Mouse (Mus musculus) stomach, postnatal 0 days (tissue): ENCODE data around the gene Cacna2d1. TPM values are rescaled to one million over a fixed set of nuclear protein-coding genes. Genes with fewer than 3 reads are reported as not detected.

Source experiments
- ATAC-seq: fragments of 200-750 bp; cut with Nextera tagmentation; 2 replicates; pipeline ENCODE4 v1.8.0; 2017; ENCODE audit not compliant: low FRiP score, low TSS enrichment
- DNase-seq: peaks from one replicate; pipeline ENCODE4 v3.0.0-alpha.2; 2016; ENCODE audit warnings: low spot score
- H3K27ac ChIP-seq: fragments of 300-500 bp; sonication (generic); replicated peaks from 2 replicates; pipeline ENCODE4 v1.5.1; 2014; ENCODE audit warnings: mild to moderate bottlenecking, control low read depth
- H3K27me3 ChIP-seq: fragments of 300-500 bp; sonication (generic); 2 replicates; pipeline ENCODE4 v1.6.1; 2014; ENCODE audit warnings: low read length; ENCODE audit not compliant: control insufficient read depth, insufficient read depth
- H3K36me3 ChIP-seq: fragments of 300-500 bp; sonication (generic); 2 replicates; pipeline ENCODE4 v1.6.1; 2014; ENCODE audit warnings: low read length, mixed read lengths; ENCODE audit not compliant: control insufficient read depth, insufficient read depth
- H3K4me1 ChIP-seq: fragments of 300-500 bp; sonication (generic); replicated peaks from 2 replicates; pipeline ENCODE4 v1.6.1; 2014; ENCODE audit warnings: antibody characterized with exemption; ENCODE audit not compliant: control insufficient read depth, insufficient read depth
- H3K4me2 ChIP-seq: fragments of 300-500 bp; sonication (generic); replicated peaks from 2 replicates; pipeline ENCODE4 v1.6.1; 2014; ENCODE audit warnings: low read depth, mild to moderate bottlenecking, control low read depth, moderate library complexity
- H3K4me3 ChIP-seq: fragments of 300-500 bp; sonication (generic); 2 replicates; pipeline ENCODE4 v1.5.1; 2014; ENCODE audit warnings: low read depth, low read length, control low read depth
- H3K9ac ChIP-seq: fragments of 300-500 bp; sonication (generic); 2 replicates; pipeline ENCODE4 v1.6.1; 2014; ENCODE audit warnings: mild to moderate bottlenecking, low read length, control low read depth, mixed read lengths
- H3K9me3 ChIP-seq: fragments of 300-500 bp; sonication (generic); 2 replicates; pipeline ENCODE4 v1.6.1; 2016; ENCODE audit warnings: low read length; ENCODE audit not compliant: control insufficient read depth
- CTCF ChIP-seq: IDR thresholded peaks from 2 replicates; pipeline ENCODE4 v1.5.1; 2016; ENCODE audit warnings: antibody characterized with exemption, low read depth, mild to moderate bottlenecking, moderate library complexity
- EP300 ChIP-seq: optimal IDR thresholded peaks from 2 replicates; pipeline ENCODE3; 2016; ENCODE audit warnings: antibody characterized with exemption
- WGBS: fragments of 180-500 bp; shearing (Covaris S2); extraction: QIAGEN DNeasy Blood & Tissue Kit; methylation state at CpG from one replicate; pipeline ENCODE4 v1.1.7; 2014; 5-methylcytosine and 5-hydroxymethylcytosine counted together
- polyA plus RNA-seq: library from polyadenylated mRNA; unstranded; fragments of >200 nt; fragmentation: Nextera tagmentation; extraction: Ambion mirVana; gene quantifications from 2 replicates; pipeline ENCODE4 v1.2.1, GENCODE M21; 2015

The Cacna2d1 gene
- polyA plus RNA-seq, 1 experiment from 2014 or later, result 7.5 TPM

DNA sequence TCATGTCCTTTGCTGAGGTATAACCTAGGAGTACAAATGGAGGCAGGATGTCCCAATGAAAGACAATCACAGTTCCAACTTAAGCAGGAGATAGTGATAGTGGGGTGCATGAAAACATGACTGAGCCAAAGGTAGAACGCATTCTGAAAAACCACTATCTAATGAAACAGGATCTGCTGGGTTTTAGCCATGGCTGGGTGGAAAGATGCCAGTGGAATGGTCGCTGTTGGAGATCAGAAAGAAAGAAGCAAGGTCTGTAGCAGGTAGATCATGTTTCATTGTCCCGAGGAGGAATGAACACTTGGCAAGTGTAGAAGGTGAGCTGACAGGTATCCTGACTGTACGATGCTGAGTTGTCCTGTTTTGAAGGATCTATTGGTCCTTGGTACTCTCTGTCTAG lies 7.6 kb downstream of the Cacna2d1 start:
- no peaks in the 10 kb centered on the region for H3K27me3 ChIP-seq
- no peak overlapping the region for H3K27ac ChIP-seq
- DNase-seq, result no peak
- H3K4me3 ChIP-seq, result no peak overlapping the region
- no peaks in the 10 kb centered on the region for H3K36me3 ChIP-seq
- ATAC-seq, result no peak
- no peak overlapping the region for H3K4me2 ChIP-seq
- no peaks in the 10 kb centered on the region for H3K9me3 ChIP-seq
- no peaks in the 10 kb centered on the region for H3K4me1 ChIP-seq
- TF ChIP-seq CTCF (no peak), EP300 (no peak)
- H3K9ac ChIP-seq, result no peak overlapping the region
- WGBS, result 69% methylated on average over 4 of the region's 4 CpGs

DNA sequence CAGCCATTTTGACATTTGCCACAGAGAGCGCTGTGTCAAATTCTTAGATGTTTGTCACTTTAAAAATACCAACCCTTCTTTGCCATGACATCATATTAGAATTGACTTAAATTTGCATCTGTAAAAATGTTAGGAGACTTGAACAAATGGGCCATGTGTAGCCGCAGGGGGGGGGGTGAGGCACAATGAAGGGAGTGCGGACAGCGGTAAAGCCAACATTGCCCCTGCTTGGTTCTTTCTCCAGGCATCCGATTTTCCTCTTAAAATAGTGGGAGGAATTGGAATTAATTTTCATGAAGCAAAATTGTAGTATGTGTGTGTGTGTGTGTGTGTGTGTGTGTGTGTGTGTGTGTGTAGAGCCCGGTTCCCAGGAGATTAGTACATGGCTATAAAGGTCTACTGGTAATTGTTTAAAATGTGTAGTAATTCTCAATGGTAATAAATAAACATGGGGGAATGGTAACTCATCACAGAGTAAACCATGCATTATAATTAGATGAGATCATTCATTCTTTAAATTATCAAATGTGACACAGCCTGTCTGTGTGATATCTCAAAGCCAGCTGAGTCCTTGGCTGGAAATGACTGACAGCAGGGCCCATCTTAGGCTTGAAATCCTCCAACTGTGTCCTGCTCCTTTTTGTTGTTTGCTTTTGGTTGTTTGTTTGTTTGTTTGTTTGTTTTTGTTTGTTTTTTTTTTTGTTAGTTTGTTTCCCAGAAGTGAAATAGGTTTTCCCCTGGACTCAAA lies 14.0 kb downstream of the Cacna2d1 start:
- Histone ChIP-seq H3K4me1 (no peaks in the 10 kb centered on the region), H3K9me3 (no peaks in the 10 kb centered on the region), H3K4me2 (no peak overlapping the region), H3K27me3 (no peaks in the 10 kb centered on the region), H3K4me3 (no peak overlapping the region), H3K27ac (no peak overlapping the region), H3K9ac (no peak overlapping the region), H3K36me3 (no peaks in the 10 kb centered on the region)
- no peak for TF ChIP-seq CTCF
- TF ChIP-seq EP300, result no peak
- ATAC-seq (no peak), DNase-seq (no peak)
- WGBS, result 91% methylated on average over 6 of the region's 6 CpGs

DNA sequence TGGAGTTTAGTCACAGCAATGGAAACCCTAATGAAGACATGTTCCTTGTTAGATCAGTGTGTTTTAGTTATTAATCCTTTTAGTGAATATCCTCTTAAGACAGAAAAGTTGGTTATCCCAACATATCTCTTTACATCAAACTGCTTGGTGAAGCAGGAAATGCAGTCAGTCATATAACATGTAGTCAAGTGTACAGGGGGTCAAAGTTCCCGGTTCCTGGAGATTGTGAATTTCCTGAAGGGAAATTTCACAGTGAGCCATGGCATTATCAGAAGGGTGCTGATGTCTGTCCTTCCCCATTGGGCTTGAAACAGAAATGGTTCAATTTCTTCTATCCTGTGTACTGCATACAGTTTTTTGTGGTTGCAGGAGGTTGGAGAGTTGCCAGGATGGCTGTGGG lies 25.3 kb downstream of the Cacna2d1 start:
- Histone ChIP-seq H3K4me1 (no peaks in the 10 kb centered on the region), H3K27ac (no peak overlapping the region), H3K9ac (no peak overlapping the region), H3K36me3 (no peaks in the 10 kb centered on the region), H3K4me3 (no peak overlapping the region), H3K27me3 (no peaks in the 10 kb centered on the region), H3K9me3 (no peaks in the 10 kb centered on the region), H3K4me2 (no peak overlapping the region)
- no peak for DNase-seq
- ATAC-seq, result no peak
- WGBS, result 67% methylated on average over 1 of the region's 1 CpGs
- TF ChIP-seq CTCF (no peak), EP300 (no peak)

DNA sequence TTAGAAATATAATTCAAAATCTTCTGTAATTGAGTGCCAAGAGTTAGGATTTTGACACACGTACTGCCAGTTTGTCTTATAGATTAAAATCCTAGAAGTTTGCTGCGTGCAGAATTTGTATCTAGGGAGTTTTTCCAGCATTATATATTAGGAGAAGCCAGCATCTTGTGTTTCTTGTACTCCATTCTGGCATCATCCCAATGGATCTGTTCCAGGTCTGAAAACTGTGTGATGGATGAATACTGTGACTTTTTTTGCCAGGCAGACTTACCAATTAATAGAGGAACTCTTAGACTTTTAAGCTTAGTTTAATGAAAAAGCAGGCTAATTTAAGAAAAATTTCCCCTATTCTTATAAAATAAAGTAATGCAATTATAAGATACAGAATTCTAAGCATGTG lies 27.4 kb downstream of the Cacna2d1 start:
- no peaks in the 10 kb centered on the region for H3K27me3 ChIP-seq
- no peaks in the 10 kb centered on the region for H3K36me3 ChIP-seq
- DNase-seq (no peak), ATAC-seq (no peak)
- H3K27ac ChIP-seq, result no peak overlapping the region
- TF ChIP-seq EP300 (no peak), CTCF (no peak)
- H3K4me3 ChIP-seq, result no peak overlapping the region
- no peaks in the 10 kb centered on the region for H3K4me1 ChIP-seq
- H3K9me3 ChIP-seq, result no peaks in the 10 kb centered on the region
- 53% methylated on average over 2 of the region's 2 CpGs for WGBS
- no peak overlapping the region for H3K9ac ChIP-seq
- H3K4me2 ChIP-seq, result no peak overlapping the region

DNA sequence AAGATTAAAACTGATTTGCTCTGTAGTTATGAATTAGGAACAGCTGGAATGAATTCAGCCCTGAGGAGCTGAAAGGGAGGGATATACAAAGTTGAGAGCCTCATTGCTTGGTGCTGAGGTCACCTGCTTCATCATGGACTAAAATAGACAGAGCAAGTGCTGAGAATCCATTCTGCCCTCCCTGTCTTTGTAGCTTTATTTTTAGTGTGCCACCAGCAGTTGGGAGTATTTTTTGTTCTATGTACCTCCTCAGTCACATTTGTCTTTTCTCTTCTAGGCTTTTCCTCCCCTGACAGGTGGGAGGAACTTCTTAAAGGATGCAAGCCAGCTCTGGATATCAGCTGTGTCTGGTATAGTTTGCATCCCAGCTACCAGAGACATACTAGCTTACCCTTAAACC lies 32.4 kb downstream of the Cacna2d1 start:
- H3K4me2 ChIP-seq, result no peak overlapping the region
- no peaks in the 10 kb centered on the region for H3K9me3 ChIP-seq
- no peaks in the 10 kb centered on the region for H3K27me3 ChIP-seq
- DNase-seq (no peak), ATAC-seq (no peak)
- no peak for TF ChIP-seq CTCF
- TF ChIP-seq EP300, result no peak
- H3K4me3 ChIP-seq, result no peak overlapping the region
- no peak overlapping the region for H3K27ac ChIP-seq
- no peak overlapping the region for H3K9ac ChIP-seq
- no peaks in the 10 kb centered on the region for H3K4me1 ChIP-seq
- H3K36me3 ChIP-seq, result no peaks in the 10 kb centered on the region

DNA sequence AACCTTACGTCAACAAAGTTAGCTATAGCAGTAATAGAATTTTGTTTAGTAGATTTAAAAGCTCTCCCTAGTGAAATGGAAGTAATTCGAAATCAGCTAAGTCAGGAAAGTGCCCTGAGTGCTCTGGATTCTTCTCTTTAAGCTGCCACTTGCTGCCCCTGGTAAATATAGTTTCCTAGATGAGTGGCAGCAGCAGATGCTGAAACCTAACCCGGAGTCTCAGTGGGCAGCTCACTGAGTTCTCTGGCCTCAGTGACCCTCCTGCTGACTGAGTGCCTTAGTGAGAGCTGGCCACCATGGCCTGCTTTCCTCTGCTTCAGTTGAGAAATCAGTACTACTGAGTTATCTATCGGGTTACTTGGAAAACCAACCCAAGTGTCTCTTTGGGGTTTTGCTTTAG lies 37.3 kb downstream of the Cacna2d1 start:
- Histone ChIP-seq H3K36me3 (no peaks in the 10 kb centered on the region), H3K27me3 (no peaks in the 10 kb centered on the region), H3K4me3 (no peak overlapping the region), H3K4me2 (no peak overlapping the region), H3K4me1 (no peaks in the 10 kb centered on the region), H3K9me3 (no peaks in the 10 kb centered on the region), H3K9ac (no peak overlapping the region), H3K27ac (no peak overlapping the region)
- DNase-seq, result no peak
- WGBS, result 75% methylated on average over 4 of the region's 4 CpGs
- TF ChIP-seq EP300, result no peak
- ATAC-seq, result no peak
